Mouse (Mus musculus) CH12F3 (cell line): Measurements from ENCODE around the gene Otp.

ENCODE experiments used
- in situ Hi-C: fragments of 300-500 bp; cut with MboI; formaldehyde crosslinking; loops from 2 replicates; pipeline ENCODE4 v1.14.3; 2020; ENCODE audit warnings: low sequenced_read_pairs

Otp gene

DNA sequence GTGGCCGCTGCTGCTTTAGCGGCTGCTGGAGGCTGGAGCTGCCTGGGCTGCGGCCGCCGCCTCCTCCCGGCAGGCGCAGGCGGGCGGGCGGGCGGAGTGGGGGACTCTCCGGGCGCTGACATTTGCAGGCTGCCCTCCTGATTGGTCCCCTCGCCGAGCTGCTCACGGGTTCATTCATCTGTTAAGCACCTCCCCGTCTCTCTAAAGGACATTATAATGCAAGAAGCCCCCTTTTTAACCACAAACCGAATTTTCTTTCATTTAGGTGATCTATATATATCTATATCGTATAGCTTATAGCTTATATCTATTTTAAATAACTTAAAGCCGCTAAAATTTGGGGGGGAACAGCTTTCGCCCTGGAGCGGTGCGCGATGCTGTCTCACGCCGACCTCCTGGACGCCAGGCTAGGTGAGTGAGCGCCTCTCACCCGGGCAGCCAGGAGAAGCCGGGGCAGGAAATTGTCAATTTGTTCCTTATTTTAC lies at the start of gene Otp:
Gene Otp, plus strand, starts transcription at position 207 of the 485 bp plus-strand sequence.
- in situ Hi-C loops, result no loop called here

DNA sequence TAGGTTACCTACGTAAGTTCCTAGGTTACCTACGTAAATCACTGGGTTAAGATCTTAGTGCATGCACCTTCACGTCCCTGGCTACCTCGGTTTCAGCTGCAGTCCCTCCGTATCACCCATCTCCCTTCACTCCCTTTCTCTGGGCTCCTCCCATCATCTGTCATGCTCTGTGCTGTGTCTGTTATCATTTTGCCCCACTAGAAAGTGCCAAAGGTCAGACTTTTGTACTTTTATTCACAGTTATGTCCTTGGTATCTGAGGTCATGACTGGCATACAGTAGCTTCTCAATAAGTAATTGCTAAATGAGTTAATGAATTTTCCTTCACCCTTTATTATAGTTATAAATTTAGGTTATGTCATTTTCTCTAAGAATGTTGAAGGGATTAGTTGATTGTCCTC lies 49.0 kb upstream of the Otp start:
- in situ Hi-C loops, result no loop called here

DNA sequence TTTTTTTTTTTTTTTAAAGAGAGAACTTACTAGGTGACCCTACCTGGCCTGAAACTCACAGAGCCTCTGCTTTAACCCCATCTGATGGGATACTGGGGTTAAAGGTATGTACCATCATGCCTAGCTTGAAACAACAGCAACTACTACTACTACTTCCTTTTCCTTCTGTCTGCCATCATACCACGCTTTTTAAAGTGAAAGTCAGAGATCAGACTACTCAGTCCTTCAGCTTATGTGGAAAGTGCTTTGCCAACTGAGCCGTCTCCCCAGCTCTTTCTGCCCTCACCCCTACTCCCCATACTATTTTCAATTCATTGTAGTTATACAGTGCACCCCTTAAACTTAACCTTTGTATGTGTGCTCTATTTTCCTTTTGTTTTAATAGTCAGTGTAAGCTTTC lies 48.4 kb upstream of the Otp start:
- in situ Hi-C loops, result no loop called here

DNA sequence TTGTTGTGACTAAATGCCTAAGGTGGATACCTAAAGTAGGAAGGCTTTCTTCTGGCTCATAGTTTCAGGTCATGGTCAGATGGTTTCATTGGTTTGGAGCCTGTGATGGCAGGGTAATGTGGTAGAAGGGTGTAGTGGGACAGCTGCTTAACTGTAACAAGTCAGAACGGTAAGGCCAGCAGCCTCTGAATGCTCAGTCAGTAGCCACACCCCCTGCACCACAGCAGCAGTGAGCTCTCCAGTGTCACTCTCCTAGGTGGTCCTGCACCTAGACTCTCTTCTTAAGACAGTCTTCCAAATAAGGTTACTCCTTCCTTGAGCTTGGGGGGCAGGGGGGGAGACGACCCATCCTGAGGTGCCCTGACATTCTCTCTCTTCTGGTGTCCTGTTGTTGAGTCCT lies 47.6 kb upstream of the Otp start:
- in situ Hi-C loops, result no loop called here

DNA sequence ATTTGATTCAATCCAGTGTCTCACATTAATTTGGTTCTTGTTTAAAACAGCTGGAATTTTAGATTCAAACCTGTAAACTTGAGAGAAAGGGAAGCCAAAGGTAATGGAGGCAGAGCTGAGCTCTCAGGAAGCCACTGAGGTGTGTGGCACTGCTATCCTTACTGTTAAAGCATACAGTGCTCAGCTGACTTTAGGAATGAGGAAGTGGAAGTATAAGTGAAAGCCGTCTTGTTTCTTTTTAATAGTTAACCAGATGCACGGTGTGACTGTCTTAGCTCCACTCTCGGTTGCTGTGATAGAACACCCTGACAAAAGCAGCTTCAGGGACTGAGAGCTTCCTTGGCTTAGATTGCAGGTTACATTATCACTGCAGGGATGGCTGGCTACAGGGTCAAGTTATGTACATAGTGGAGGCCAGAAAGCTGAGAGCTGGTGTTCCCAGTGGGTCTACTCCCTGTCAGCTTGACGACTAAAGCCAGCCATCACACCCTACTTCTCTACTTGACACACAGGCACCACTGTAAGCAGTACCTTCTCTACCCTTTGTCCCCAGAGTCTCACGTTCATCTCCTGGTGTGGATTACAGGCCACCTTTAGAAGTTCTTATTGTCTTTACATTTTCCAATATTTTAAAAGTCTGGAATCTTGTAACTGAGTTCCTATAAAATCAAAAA lies 37.2 kb upstream of the Otp start:
- in situ Hi-C loops, result no loop called here

DNA sequence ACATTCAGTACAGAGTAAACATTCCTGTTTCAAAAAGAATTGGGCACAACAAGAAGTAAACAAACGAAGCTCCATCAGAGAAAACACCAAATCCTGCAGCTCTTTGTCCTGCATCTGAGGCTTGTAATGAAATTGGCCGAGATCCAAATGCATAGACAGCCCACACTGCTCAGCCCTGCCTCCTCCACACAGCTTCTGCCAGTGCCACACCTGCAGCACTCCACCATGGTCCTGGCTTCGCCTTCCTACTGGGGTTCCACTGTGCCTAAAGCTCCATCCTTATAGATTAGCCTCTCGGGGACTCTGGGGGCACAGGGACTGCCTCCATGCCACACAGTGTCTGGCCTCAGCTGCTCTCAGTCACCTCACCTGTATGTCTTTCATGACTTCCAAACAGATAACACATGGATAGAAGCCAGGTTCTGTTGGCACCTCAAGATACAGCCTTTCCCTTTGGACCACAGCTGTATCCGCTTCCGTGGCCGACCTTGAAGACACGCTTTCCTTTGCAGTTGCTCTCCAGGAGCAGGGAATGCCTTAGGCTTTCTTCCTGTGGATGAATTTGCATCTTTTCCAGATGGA lies 36.6 kb upstream of the Otp start:
- in situ Hi-C loops, result no loop called here

DNA sequence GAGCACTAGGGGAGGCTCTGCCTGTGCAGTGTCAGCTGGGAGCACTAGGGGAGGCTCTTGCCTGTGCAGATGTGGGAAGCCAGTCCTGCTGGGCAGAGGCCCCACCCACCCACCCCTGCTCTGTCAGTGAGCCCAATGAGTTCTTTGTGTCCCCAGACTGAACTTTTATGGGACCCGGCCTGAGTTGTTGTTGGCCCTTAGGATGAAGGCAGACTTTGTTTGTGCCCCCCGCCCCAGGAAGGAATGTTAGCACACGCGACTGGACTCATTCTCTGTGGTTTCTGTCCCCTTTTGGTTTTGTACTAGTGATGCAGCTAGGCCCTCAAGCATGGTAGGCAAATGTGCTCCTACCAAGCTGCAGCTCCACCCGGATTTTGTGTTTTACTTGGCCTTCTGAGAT lies 32.2 kb upstream of the Otp start:
- in situ Hi-C loops, result no loop called here

DNA sequence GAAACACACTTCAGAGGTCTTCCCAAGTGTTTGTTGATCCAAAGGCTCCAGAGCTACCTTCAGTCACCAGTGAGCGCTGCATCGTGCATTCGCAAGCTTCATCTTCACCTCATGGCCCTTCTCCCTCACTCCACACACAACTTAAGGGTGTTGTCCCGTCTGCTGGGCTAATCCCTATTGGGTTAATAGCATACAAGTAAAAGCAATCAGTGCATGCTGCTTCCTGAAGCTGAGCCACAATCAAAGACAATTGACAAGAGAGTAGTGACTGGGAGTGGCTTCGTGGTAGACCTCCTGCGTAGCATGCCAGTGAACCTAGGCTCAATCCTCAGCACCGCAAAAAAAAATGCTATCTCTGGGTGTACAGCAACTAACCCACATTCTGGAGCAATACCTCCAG lies 27.5 kb upstream of the Otp start:
- in situ Hi-C loops, result no loop called here

DNA sequence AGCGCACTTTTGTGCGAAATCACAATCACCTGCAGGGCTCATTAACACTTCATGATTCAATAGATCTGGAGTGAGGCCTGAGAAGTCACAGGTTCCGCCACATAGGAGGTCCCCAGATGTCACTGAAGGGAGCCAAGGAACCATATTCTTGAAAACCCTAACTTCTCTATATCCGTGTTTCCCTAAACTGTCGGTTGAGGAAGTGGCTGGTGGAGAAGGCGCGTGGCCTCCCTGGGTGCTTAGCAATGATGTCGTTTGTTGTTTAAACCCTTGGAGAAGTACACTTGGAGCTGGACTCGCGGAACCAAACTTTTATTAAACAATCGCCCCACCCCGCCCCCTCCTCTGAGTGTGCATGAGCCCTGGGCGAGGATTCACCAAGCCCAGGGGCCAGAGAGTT lies 26.1 kb upstream of the Otp start:
- in situ Hi-C loops, result no loop called here

DNA sequence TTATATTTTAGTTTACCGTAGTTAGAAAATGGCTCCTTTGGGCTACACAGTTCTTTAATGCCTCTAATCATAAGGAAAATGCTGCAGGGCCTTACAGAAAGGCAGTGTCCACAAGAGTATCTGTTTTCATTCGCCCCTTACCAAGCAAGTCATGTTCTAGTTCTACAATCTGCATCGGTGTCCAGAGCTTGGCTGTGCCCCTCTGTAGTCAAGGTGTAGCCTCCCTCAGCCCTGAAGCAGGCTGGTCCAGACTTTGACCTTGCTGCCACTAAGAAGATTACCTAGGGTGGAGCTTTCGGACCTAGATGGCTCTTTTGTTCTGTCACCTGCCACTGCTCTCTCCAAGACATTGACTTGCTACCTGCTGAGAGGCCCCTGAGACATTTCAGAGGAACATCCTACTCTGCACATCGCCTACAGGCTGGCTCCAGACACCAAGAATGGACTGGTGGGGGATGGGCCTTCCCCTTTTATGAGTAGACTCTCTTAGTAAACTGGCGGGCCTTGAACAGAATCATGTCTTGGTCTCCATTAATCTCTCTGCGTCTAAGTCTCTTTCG lies 17.3 kb upstream of the Otp start:
- in situ Hi-C loops, result no loop called here

DNA sequence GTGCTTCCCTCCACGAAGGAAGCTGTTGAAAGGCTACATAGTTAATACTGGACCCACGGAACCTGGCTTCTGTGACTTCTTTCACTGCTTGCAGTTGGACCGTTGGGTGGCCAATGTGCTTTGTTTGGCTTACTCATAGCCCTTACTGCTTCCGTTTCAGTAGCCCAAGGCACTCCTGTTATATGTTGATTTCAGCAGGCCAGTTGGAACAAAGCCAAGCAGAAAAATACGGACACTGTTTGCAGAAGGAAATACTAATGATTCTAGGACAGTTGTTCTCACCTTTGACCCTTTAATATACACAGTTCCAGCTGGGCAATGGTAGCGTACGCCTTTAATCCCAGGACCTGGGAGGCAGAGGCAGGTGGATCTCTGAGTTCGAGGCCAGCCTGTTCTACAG lies 16.1 kb upstream of the Otp start:
- in situ Hi-C loops, result no loop called here

DNA sequence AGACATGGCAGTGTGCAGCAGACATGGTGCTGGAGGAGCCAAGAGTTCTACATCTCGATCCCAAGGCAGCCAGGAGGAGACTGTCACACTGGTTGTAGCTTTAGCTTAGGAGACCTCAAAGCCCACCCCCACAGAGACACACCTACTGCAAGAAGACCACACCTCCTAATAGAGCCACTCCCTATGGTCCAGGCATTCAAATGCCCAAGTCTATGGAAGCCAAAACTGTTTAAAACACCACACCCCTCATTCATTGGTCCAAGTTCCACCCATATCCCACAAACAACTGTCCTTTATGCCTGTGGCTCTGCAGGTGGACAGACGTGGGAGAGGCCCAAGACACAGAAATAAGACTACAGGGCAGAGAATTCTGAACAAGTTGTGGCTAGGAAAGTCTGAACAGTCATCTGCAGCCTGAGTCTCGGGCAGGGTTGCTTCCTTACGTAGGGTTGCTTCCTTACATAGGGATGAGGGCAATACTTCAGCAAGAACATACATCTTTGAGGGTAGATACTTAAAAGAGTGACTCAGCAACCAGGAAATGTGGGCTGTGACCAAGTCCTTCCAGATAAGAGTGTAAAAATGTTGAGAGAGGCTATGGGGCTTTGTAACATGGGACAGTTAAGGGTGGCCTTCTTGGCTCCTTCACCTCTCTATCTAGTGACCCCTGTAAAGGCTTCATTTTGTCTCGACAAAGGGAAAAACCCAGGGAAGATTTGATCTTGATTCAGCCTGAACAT lies 12.7 kb upstream of the Otp start:
- in situ Hi-C loops, result no loop called here

DNA sequence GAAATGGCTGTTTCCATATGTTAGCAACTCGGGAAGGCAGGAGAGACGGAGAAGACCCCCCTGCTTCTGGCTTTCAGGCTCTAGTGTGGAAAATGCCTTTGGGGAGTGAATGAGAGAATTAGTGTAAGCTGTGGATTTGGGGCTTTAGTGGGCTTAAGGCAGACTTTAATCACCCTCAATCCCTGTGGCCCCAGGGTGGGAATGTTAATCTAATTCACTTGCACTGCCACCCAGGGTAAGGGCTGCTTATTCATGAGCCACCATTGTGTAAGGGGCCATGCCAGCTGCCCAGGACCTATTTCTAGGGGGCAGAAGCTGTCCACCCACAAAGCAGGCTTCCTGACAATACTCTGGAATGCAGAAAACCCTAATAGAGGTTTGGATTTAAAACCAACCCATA lies 8.5 kb upstream of the Otp start:
- in situ Hi-C loops, result no loop called here

DNA sequence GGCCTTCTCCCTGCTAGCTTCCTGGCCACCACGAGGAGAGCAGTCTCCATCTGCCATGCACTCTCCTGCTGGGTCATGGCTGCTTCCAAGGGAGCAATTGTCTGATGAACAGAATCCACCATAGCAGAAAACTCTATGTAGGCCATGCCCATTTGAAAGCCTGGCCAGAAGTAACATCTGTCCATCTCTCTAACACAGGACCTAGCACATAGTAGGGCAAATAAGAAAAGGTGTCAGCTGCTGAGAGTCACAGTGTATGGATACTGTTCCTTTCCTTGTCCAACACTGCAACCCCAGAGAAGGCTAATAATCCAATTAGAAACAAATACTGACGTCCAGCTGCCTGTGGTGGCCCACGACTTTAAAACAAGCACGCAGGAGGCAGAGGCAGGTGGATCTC lies 7.6 kb upstream of the Otp start:
- in situ Hi-C loops, result no loop called here

DNA sequence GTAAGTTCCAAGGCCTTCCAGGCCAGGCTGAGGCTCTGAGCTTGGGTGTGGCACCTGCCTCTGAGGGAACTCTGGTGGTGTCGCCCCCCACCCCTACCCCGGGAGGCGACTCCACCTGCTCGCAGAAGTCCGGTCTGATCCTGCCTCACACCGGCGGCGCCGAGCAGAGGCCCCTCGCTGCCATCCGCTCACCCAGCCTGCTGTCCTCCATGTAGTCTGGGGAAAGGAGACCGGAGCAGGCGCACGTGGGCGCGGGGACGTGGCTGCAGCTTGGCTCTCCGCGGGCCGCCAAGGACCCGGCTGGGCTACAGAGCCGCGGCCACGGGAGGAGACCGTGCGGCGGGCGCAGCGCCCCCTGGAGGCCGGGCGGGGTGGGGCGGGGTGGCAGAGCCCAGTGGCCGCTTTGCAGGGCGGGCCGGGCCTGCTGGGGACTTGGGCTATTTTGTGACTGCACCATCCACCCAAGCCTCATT lies 6.9 kb upstream of the Otp start:
- in situ Hi-C loops, result no loop called here

DNA sequence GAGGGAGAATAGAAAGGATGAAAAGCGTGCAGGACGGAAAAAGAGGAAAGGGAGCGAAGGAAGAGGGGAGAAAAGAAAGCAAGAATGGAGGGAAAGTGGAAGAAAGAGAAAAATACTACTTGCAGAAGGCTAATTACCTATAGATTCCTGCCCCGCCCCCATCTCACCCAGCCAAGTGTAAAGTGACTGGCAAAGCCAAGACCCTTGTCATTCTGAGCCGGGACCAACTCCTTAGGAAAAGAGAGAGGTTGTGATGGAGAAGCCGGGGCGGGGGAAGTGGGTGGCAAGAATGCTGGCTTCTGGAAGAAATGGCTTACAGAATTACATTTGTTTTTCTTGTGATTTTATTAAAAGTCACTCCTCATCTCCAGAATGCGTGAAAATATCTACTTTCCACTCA lies 5.9 kb upstream of the Otp start:
- in situ Hi-C loops, result no loop called here

DNA sequence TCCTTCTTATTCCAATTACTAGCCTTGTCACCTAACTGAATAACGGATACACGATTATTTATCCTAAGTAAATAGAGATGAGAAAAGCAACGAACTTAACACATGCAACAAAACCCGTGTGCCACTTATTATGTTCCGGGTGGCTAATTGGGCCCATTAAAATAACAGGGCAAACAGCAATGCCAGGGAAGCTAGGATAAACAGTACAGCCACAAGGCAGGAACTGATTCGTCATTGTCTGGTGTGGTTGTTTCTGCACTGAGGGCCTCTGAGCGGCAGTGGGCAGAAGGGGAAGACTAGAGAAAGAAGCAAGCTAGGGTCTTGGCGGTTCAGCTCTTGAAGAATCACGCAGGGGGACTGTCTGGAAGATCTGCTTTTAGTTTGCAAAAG lies 5.3 kb upstream of the Otp start:
- in situ Hi-C loops, result no loop called here

DNA sequence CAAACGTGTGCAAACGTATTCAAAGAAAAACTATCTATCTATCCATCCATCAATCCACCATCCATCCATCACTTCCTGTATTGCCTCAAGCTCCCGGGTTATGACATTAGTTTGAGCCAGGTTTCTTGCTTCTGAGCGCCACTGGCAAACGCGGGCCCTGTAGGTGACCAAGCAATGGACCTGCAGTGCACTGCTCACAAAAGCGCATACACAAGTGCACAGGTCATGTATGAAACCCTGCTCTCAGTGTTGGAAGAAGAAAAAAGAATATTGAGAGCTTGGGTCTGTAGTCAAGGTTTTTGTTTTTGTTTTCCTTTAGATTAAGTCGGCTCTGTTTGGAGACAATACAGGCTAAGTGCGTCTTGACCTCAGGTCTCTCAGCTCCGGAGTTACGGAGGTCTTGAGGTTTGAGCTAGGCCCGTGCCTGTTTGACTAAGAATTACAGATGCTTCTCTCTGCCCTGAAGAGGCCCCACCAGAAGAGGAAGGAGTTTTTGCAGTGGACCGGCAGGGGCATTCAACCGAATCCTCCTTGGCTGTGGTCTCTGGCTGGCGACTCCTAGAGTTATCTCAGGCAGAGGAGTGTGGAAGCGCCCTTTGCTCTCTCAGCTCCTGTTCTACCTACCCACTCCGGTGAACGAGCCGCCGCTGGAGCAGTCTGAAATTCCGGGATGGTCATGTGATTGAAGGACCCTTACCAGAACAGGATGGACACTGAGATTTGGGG lies 4.8 kb upstream of the Otp start:
- in situ Hi-C loops, result no loop called here

DNA sequence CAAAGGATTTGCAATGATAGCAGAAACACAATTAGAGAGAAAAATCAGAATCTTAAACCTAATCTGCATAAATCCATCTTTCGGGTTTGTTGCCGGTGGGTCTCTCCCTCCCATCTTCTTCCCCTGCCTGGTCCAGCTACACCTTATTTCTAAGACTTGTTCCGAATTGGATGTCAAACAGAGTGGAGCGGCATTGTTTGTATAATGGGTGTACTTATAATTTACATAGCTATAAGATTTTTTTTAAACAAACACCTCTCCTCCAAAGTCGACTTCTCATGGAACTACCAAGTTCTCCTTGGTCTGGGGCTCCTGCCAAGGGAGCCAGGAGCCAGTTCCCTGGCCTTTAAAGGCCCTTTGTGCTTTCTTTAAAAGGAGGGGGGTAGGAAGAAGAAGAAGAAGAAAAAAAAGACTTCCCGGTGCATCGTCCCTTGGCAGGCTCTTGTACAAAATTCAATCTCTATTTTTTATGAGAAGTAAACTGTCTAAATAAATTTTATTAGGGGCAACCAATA lies 3.5 kb upstream of the Otp start:
- in situ Hi-C loops, result no loop called here

DNA sequence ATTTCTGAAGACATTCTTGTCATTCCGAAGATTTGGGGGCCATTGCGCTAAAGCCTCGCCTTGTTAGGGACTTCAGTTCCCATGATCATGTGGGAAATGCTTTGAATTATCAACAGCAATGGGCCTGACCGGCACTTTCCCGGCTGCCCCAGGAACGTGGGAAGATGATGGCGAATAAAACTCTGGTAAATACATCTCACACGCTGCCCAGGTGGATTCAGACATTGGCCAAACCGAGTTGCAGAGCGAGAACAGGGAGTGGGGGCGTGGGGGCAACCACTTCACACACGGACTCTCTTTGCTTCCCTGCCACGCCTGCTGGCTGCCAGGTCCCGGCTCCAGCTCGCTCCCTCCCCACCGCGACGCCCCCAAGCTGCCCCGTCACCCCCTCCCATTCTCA lies 3.0 kb upstream of the Otp start:
- in situ Hi-C loops, result no loop called here
